Mouse (Mus musculus) embryonic facial prominence, embryonic 13.5 days (tissue): ENCODE results near the gene Clpp. TPM values are rescaled to one million over a fixed set of nuclear protein-coding genes. Genes with fewer than 3 reads are reported as not detected.

Source experiments
- ATAC-seq: fragments of 200-750 bp; cut with Nextera tagmentation; 2 replicates; pipeline ENCODE4 v1.8.0; 2017; ENCODE audit warnings: low read depth; ENCODE audit not compliant: insufficient number of reproducible peaks, insufficient read depth, low FRiP score, low TSS enrichment
- H3K27ac ChIP-seq: fragments of 300-500 bp; sonication (generic); 2 replicates; pipeline ENCODE4 v1.5.1; 2015; ENCODE audit warnings: moderate library complexity, mild to moderate bottlenecking, inconsistent platforms
- H3K27me3 ChIP-seq: fragments of 300-500 bp; sonication (generic); 2 replicates; pipeline ENCODE4 v1.6.1; 2015; ENCODE audit warnings: mild to moderate bottlenecking, inconsistent platforms
- H3K36me3 ChIP-seq: fragments of 300-500 bp; sonication (generic); 2 replicates; pipeline ENCODE4 v1.6.1; 2015; ENCODE audit warnings: mild to moderate bottlenecking, inconsistent platforms
- H3K4me1 ChIP-seq: fragments of 300-500 bp; sonication (generic); 2 replicates; pipeline ENCODE4 v1.6.1; 2015; ENCODE audit warnings: inconsistent platforms
- H3K4me2 ChIP-seq: fragments of 300-500 bp; sonication (generic); 2 replicates; pipeline ENCODE4 v1.6.1; 2015; ENCODE audit warnings: moderate library complexity, mild to moderate bottlenecking, inconsistent platforms
- H3K4me3 ChIP-seq: fragments of 300-500 bp; sonication (generic); 2 replicates; pipeline ENCODE4 v1.5.1; 2015; ENCODE audit warnings: mild to moderate bottlenecking, inconsistent platforms
- H3K9ac ChIP-seq: fragments of 300-500 bp; sonication (generic); 2 replicates; pipeline ENCODE4 v1.6.1; 2015; ENCODE audit warnings: mild to moderate bottlenecking, inconsistent platforms
- H3K9me3 ChIP-seq: fragments of 300-500 bp; sonication (generic); 2 replicates; pipeline ENCODE4 v1.6.1; 2016; ENCODE audit warnings: inconsistent platforms
- WGBS: fragments of 180-500 bp; shearing (Covaris S2); methylation state at CpG from one replicate; pipeline ENCODE4 v1.1.7; 2015; ENCODE audit warnings: mixed read lengths; 5-methylcytosine and 5-hydroxymethylcytosine counted together
- polyA plus RNA-seq: library from polyadenylated mRNA; unstranded; fragments of >200 nt; fragmentation: Nextera tagmentation; extraction: Ambion mirVana; gene quantifications from 2 replicates; pipeline ENCODE4 v1.2.1, GENCODE M21; 2015

The Clpp gene
- polyA plus RNA-seq, 1 experiment from 2014 or later: 160 TPM

DNA sequence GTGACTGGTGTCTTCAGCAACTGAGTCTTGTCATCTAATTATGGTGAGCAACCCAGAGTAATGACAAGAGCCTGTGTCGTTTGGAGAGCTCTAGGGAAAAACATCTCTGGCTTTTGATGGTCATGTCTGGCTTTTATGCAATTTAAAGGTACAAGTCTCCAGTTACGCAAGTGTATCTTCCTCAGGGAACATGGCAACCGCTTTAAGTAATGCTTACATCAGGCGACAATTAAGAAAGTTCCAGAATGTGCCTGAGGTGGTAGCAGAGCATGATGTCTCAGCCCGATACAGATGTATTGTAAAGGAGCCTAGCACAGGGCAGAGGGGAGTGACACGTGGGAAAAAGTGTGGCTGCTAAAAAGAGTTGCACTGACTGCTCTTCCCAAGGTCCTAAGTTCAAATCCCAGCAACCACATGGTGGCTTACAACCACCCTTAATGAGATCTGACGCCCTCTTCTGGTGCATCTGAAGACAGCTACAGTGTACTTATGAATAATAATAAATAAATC lies 1.1 kb upstream of the Clpp start:
- no peak for ATAC-seq

DNA sequence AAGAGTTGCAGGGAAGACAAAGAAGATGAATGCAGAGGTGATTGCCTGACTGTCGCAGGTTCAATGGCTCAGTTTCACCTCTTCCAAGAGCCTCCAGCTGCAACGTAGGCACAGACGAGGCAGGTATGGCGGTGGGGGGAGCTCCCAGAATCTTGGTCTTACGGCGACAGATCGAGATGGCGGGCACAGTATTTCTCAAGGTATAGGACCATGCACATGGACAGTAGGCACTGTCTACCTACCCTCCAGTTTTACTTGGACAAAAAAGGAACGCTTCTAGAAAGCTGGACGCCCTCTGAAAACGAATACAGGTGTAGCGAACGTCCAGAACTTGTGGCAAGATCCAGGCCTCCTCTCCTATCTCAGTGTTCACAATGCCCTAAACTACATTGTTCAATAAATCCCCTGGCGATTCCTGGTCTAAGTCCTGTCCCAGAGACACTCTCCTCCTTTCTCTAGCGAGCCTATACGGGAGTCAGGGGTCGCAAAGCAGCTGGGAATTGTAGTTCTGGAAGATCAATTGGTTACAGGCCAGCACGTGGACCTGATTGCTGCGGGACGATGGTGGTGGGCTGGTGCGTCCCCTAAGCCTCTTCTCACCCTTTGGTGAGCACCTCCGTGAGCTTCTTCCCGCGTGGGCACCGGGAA lies 514 bp upstream of the Clpp start:
- no peaks in the 10 kb centered on the region for H3K27me3 ChIP-seq
- WGBS: 3% methylated on average over 25 of the region's 25 CpGs
- peak overlapping the region; percentile 77 for H3K27ac ChIP-seq
- H3K4me3 ChIP-seq: peak overlapping the region; percentile 90
- peaks cover 30% of the 10 kb centered on the region for H3K36me3 ChIP-seq
- H3K9ac ChIP-seq: peak overlapping the region; percentile 85
- H3K4me2 ChIP-seq: peak overlapping the region; percentile 81
- peaks cover 11% of the 10 kb centered on the region for H3K4me1 ChIP-seq
- no peaks in the 10 kb centered on the region for H3K9me3 ChIP-seq
- ATAC-seq: peak; percentile 84

More for the DNA sequence above, 1.1 kb upstream of the Clpp start:
- H3K9me3 ChIP-seq: no peaks in the 10 kb centered on the region
- H3K9ac ChIP-seq: peak overlapping the region; percentile 85; the same call in 1 of the 2 replicates
- H3K36me3 ChIP-seq: peaks cover 23% of the 10 kb centered on the region
- 64% methylated on average over 7 of the region's 7 CpGs for WGBS
- no peak overlapping the region; the same call in 1 of the 2 replicates for H3K27ac ChIP-seq
- H3K4me2 ChIP-seq: peak overlapping the region; percentile 81
- H3K4me3 ChIP-seq: peak overlapping the region; percentile 90
- H3K4me1 ChIP-seq: peaks cover 11% of the 10 kb centered on the region
- no peaks in the 10 kb centered on the region for H3K27me3 ChIP-seq

DNA sequence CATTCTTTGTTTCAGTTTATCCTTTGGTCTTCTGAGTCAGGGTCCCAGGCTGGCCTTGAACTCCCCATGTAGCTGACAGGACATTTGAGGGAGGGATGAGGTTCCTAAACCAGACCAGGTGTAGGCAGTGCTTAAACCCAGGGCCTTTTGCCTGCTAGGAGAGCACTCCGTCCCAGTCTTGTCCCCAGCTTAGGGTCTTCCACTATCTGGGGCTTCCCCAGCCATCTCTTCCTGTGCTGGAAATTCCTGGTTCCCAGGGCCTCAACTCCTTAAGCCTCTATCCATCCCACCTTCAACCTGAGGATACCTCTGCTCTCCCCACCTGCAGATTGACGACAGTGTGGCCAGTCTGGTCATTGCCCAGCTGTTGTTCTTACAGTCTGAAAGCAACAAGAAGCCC lies 861 bp downstream of the Clpp start:
- peak overlapping the region; percentile 90 for H3K4me3 ChIP-seq
- peak overlapping the region; percentile 85 for H3K9ac ChIP-seq
- 67% methylated on average over 2 of the region's 2 CpGs for WGBS
- no peaks in the 10 kb centered on the region for H3K27me3 ChIP-seq
- no peaks in the 10 kb centered on the region for H3K9me3 ChIP-seq
- no peak for ATAC-seq
- H3K27ac ChIP-seq: no peak overlapping the region
- peak overlapping the region; percentile 81 for H3K4me2 ChIP-seq
- peaks cover 11% of the 10 kb centered on the region for H3K4me1 ChIP-seq
- H3K36me3 ChIP-seq: peaks cover 43% of the 10 kb centered on the region

DNA sequence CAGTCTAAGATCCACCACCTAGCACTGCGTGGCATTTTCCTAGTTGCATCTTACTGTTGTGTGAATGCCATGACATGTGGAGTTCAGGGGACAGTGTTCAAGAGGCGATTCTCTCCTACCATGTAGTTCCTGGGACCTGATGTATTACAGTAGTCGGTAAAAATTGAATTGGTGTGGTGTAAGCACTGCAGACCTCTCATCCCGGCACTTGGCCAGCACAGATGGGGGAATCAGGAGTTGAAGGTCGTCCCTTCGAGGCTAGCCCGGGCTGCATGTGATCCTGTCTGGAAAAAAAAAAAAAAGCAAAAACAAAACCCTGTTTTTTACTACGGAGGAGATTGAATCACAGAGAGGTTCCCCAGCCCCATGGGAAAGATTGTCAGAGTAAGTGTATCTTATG lies 4.9 kb downstream of the Clpp start:
- H3K9ac ChIP-seq: no peak overlapping the region
- H3K4me2 ChIP-seq: no peak overlapping the region
- no peaks in the 10 kb centered on the region for H3K9me3 ChIP-seq
- peaks cover 66% of the 10 kb centered on the region for H3K36me3 ChIP-seq
- no peaks in the 10 kb centered on the region for H3K27me3 ChIP-seq
- H3K4me3 ChIP-seq: no peak overlapping the region
- WGBS: 88% methylated on average over 8 of the region's 8 CpGs
- no peak for ATAC-seq
- H3K4me1 ChIP-seq: peaks cover 20% of the 10 kb centered on the region
- H3K27ac ChIP-seq: no peak overlapping the region

DNA sequence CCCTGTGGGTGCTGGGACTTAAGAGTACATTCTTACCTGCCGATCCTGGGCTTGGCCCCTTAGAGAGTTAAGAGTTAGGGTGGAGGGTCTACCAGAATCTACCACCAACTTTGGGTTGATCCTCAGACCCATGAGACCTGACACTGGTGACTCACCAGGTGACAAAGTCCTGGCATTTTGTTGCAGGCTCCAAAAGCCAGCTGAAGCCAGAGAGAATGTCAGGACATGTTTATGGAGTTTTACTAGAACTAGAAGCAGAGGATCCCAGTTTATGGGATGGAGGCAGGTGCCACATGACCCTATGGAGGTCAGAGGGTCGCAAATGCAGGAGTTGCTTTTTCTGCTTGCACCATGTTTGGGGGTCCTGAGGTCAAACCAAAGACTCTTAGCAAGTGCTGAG lies 6.4 kb downstream of the Clpp start:
- Histone ChIP-seq H3K9ac (no peak overlapping the region), H3K27ac (no peak overlapping the region), H3K27me3 (no peaks in the 10 kb centered on the region), H3K4me1 (peaks cover 14% of the 10 kb centered on the region), H3K36me3 (peaks cover 72% of the 10 kb centered on the region), H3K4me2 (peak overlapping the region; percentile 76), H3K4me3 (peak overlapping the region; percentile 82), H3K9me3 (no peaks in the 10 kb centered on the region)
- no peak for ATAC-seq
- 71% methylated on average over 2 of the region's 2 CpGs for WGBS

DNA sequence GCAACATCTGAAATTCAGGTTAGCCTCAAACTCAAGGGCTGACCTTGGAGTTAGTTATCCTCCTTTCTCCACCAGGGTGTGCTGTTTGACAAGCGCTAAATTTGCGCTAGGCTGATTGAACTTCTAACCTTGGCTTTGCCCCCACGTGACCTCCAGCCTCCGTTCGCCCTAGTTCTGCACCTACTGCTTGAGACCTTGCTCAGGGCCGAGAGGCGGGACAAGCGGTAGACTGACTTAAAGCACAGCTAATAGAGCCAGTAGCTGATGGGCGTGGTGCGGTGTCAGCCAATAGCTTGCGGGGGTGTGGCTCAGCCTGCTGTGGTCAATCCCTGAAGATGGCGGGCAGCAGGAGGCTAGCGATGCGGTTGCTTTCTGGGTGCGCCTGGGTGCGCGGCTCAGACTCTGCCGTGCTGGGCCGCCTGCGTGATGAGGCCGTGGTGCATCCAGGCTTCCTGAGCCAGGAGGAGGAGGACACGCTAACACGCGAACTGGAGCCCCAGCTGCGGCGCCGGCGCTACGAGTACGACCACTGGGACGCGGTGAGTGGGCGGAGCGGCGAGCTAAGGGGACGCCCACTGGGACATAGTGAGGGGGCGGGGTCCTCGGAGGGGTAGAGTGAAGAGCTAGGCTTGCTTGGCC lies 7.0 kb downstream of the Clpp start, which contains the start of gene Alkbh7:
Gene Alkbh7, plus strand, starts transcription at position 311 of the 639 bp plus-strand sequence.
- peak within 1 kb of the TSS; percentile 74 for H3K27ac ChIP-seq
- peaks cover 9% of the 10 kb centered on the region for H3K4me1 ChIP-seq
- peak within 1 kb of the TSS; percentile 77 for H3K9ac ChIP-seq
- H3K4me3 ChIP-seq: peak within 1 kb of the TSS; percentile 82
- no peaks in the 10 kb centered on the region for H3K9me3 ChIP-seq
- H3K27me3 ChIP-seq: no peaks in the 10 kb centered on the region
- H3K4me2 ChIP-seq: peak within 1 kb of the TSS; percentile 76
- WGBS: under 1% methylated on average over 38 of the region's 38 CpGs
- peak; percentile 96 for ATAC-seq
- H3K36me3 ChIP-seq: peaks cover 67% of the 10 kb centered on the region

DNA sequence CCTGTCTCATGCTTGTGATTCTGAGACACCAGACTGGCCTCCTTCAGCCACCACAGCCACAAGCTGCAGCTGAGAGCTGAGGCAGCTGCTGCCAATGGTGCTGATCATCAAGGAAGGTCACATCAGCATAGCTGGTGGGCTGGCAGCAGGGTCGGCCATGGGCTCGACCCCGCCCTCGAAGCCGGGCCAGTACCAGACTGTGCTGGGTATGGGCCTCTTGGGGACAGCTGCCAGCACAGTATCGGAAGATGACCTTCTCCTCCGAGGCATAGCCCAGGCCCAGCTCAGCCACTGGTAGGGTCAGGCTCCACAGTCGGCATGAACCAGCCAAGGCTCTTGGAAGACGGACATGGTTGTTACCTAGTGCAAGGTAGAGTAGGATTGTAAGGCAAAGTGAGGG lies 9.3 kb downstream of the Clpp start:
- H3K4me3 ChIP-seq: no peak overlapping the region
- H3K9me3 ChIP-seq: no peaks in the 10 kb centered on the region
- peaks cover 66% of the 10 kb centered on the region for H3K36me3 ChIP-seq
- no peak overlapping the region for H3K4me2 ChIP-seq
- ATAC-seq: no peak
- no peak overlapping the region for H3K27ac ChIP-seq
- H3K4me1 ChIP-seq: peaks cover 9% of the 10 kb centered on the region
- no peak overlapping the region for H3K9ac ChIP-seq
- 96% methylated on average over 9 of the region's 9 CpGs for WGBS
- H3K27me3 ChIP-seq: no peaks in the 10 kb centered on the region

DNA sequence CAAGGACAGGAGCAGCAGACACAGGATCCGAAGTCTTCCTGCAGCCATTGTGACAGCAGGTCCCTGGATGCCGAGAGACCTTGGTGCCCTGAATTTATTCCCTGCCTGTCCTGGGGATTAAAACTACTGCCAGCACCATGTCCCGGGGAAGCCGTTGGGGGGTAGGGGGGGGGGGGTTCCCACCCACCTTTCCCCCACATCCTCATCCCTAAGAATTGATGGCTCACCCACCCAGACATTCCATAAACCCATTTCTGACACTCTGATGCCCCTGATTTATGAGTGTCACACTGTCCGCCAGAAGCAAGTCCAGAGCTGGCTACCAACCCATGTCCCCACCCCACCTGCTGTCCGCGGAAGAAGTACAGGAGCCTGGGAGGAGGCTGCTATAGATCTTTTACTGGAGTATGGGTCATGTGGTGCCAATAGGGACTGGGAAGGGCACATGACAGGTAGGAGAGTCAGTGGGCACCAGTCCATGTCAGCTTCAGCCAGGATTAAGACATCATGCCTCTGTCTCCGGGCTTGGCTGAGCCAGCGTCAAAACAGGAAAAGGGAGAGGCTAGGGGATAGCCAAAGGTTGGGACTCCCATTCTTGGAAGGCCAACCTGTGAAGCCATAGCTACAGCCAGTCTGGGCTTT lies 10.0 kb downstream of the Clpp start, which contains the start of gene Pspn:
Gene Pspn, minus strand, starts transcription at position 51 of the 642 bp plus-strand sequence.
- Histone ChIP-seq H3K4me1 (peaks cover 9% of the 10 kb centered on the region), H3K27me3 (no peaks in the 10 kb centered on the region), H3K4me3 (no peak within 1 kb of the TSS), H3K4me2 (no peak within 1 kb of the TSS), H3K9ac (no peak within 1 kb of the TSS), H3K9me3 (no peaks in the 10 kb centered on the region), H3K36me3 (peaks cover 66% of the 10 kb centered on the region), H3K27ac (no peak within 1 kb of the TSS)
- ATAC-seq: no peak
- WGBS: 89% methylated on average over 9 of the region's 9 CpGs

DNA sequence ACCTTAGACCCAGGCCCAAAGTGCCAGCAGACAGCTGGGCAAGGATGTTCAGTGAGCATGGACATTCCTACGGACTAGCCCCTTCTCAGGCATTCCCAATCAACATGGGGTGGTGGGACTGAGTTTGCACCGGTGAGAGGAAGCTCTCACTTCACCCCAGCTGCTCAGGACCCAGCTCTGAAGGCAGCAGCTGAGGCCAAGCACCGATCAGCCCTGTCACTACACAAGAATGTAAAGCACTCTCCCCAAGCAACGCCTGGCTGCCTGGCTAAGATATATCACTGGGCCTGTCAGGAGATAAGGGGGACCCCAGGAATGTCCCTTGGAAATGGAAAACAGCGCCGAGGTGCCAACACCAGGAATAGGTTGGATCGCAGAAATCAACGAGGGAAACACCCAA lies 11.1 kb downstream of the Clpp start:
- Histone ChIP-seq H3K36me3 (peaks cover 66% of the 10 kb centered on the region), H3K4me3 (no peak overlapping the region), H3K27me3 (no peaks in the 10 kb centered on the region), H3K9me3 (no peaks in the 10 kb centered on the region), H3K4me1 (peaks cover 9% of the 10 kb centered on the region), H3K27ac (no peak overlapping the region), H3K9ac (no peak overlapping the region), H3K4me2 (no peak overlapping the region)
- ATAC-seq: no peak
- 79% methylated on average over 8 of the region's 8 CpGs for WGBS

DNA sequence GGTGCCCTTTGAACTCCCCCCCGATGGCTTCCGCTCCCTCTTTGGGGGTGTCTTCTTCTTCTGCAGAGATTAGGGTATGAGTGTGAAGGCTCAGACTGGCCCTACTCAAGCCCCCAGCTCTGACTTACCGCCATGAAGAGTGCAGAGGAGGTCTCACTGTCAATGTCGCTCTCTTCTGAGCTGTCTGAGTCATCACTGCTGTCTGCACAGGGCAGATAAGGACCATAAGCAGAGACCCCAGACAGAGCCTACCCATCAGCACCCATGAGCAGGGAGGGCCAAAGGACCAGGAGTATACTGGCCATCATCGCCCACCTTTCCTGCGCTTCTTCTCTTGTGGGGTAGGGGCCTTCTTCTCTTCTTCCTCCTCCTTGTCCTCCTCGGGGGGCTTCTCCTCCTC lies 13.9 kb downstream of the Clpp start:
- H3K4me1 ChIP-seq: no peaks in the 10 kb centered on the region
- H3K4me2 ChIP-seq: no peak overlapping the region
- H3K9ac ChIP-seq: 0 out of 2 replicates have a peak overlapping the region, but pooled peaks have one; percentile 16
- H3K36me3 ChIP-seq: peaks cover 84% of the 10 kb centered on the region
- no peaks in the 10 kb centered on the region for H3K27me3 ChIP-seq
- 94% methylated on average over 7 of the region's 7 CpGs for WGBS
- no peak for ATAC-seq
- H3K27ac ChIP-seq: no peak overlapping the region
- no peak overlapping the region for H3K4me3 ChIP-seq
- no peaks in the 10 kb centered on the region for H3K9me3 ChIP-seq

DNA sequence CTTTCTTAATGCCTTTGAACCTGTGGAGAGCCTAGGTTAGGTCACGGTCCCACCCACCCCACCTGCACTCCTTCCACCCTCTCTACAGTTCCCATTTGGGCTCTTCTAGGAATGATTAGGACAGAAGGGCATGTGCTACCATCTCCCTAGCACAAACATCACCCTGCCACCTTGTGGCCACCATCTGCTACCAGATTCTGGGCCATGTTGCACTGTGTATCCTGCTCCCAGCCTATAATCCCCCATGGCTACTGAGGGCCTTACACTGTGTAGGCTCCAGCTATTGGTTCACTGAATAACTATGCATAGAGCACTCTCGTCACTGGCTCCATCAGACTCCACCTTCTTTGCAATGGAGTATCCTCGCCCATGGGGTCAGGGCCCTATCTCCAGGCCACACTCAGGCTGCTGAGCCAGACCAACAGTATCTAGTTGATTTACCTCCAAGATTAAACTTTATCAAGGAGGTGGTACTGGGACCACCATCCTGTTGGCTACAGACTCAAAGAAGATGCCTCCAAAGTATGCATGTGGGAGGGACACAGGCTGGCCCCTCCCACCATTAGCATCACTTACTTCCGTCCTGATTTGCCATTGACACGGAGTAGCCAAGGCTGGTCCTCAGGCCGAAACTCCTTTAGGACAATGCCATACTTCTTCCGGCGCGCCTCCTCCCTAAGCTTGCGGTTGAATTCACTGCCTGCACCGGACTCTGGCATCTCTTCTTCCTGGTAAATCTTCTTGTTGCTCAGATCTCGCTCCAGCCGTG lies 17.2 kb downstream of the Clpp start:
- H3K9me3 ChIP-seq: no peaks in the 10 kb centered on the region
- H3K27ac ChIP-seq: 0 out of 2 replicates have a peak overlapping the region, but pooled peaks have one; percentile 45
- WGBS: 91% methylated on average over 13 of the region's 13 CpGs
- H3K27me3 ChIP-seq: no peaks in the 10 kb centered on the region
- peaks cover 15% of the 10 kb centered on the region for H3K4me1 ChIP-seq
- ATAC-seq: no peak
- no peak overlapping the region for H3K4me2 ChIP-seq
- H3K36me3 ChIP-seq: peaks cover 74% of the 10 kb centered on the region
- peak overlapping the region; percentile 44; the same call in 1 of the 2 replicates for H3K9ac ChIP-seq
- H3K4me3 ChIP-seq: no peak overlapping the region
